Mouse (Mus musculus): ENCODE measurements around the gene Fam214a. TPM values are rescaled to one million over a fixed set of nuclear protein-coding genes. Genes with fewer than 3 reads are reported as not detected.
A peak's percentile ranks its signal among the peaks of the same experiment; 100 is the strongest.

Fam214a gene
- total RNA-seq, 1 experiment from 2014 or later, result 101 TPM

- ATAC-seq (ENCODE audit: extremely low read depth, insufficient number of reproducible peaks, low FRiP score, poor library complexity, severe bottlenecking), result no peak
Observed at GRCm38 (mm10) chr9:74975416-74975815, 22.7 kb downstream of the Fam214a start.

- peak; percentile 100 for ATAC-seq (ENCODE audit: extremely low read depth, insufficient number of reproducible peaks, low FRiP score, poor library complexity, severe bottlenecking)
Observed at GRCm38 (mm10) chr9:74975911-74976563, 23.4 kb downstream of the Fam214a start.

- ATAC-seq (ENCODE audit: extremely low read depth, insufficient number of reproducible peaks, low FRiP score, poor library complexity, severe bottlenecking), result no peak
Observed at GRCm38 (mm10) chr9:74977251-74977650, 24.6 kb downstream of the Fam214a start.

- ATAC-seq (ENCODE audit: extremely low read depth, insufficient number of reproducible peaks, low FRiP score, poor library complexity, severe bottlenecking), result no peak
Observed at GRCm38 (mm10) chr9:74977962-74978361, 25.3 kb downstream of the Fam214a start.

GRCm38 (mm10) chr9:74978868-74979267, 26.2 kb downstream of the Fam214a start:
- no peak for ATAC-seq (ENCODE audit: extremely low read depth, insufficient number of reproducible peaks, low FRiP score, poor library complexity, severe bottlenecking)

- no peak for ATAC-seq (ENCODE audit: extremely low read depth, insufficient number of reproducible peaks, low FRiP score, poor library complexity, severe bottlenecking)
Observed at GRCm38 (mm10) chr9:74979371-74979770, 26.7 kb downstream of the Fam214a start.

GRCm38 (mm10) chr9:74979866-74980265, 27.2 kb downstream of the Fam214a start:
- ATAC-seq (ENCODE audit: extremely low read depth, insufficient number of reproducible peaks, low FRiP score, poor library complexity, severe bottlenecking), result no peak

- no peak for ATAC-seq (ENCODE audit: extremely low read depth, insufficient number of reproducible peaks, low FRiP score, poor library complexity, severe bottlenecking)
Observed at GRCm38 (mm10) chr9:74981663-74982111, 29.0 kb downstream of the Fam214a start.

GRCm38 (mm10) chr9:74982193-74982592, 29.5 kb downstream of the Fam214a start:
- no peak for ATAC-seq (ENCODE audit: extremely low read depth, insufficient number of reproducible peaks, low FRiP score, poor library complexity, severe bottlenecking)

- ATAC-seq (ENCODE audit: extremely low read depth, insufficient number of reproducible peaks, low FRiP score, poor library complexity, severe bottlenecking), result peak; percentile 45; the same call in 1 of the 2 replicates
Observed at GRCm38 (mm10) chr9:74982722-74983121, 30.0 kb downstream of the Fam214a start.

- ATAC-seq (ENCODE audit: extremely low read depth, insufficient number of reproducible peaks, low FRiP score, poor library complexity, severe bottlenecking), result 0 out of 2 replicates have a peak, but pooled peaks have one; percentile 33
Observed at GRCm38 (mm10) chr9:74985173-74985715, 32.6 kb downstream of the Fam214a start.

GRCm38 (mm10) chr9:74985770-74986169, 33.1 kb downstream of the Fam214a start:
- ATAC-seq (ENCODE audit: extremely low read depth, insufficient number of reproducible peaks, low FRiP score, poor library complexity, severe bottlenecking), result peak; percentile 67

- no peak for ATAC-seq (ENCODE audit: extremely low read depth, insufficient number of reproducible peaks, low FRiP score, poor library complexity, severe bottlenecking)
Observed at GRCm38 (mm10) chr9:74988893-74989460, 36.3 kb downstream of the Fam214a start.

- no peak for ATAC-seq (ENCODE audit: extremely low read depth, insufficient number of reproducible peaks, low FRiP score, poor library complexity, severe bottlenecking)
Observed at GRCm38 (mm10) chr9:74989990-74990389, 37.3 kb downstream of the Fam214a start.

- no peak for ATAC-seq (ENCODE audit: extremely low read depth, insufficient number of reproducible peaks, low FRiP score, poor library complexity, severe bottlenecking)
Observed at GRCm38 (mm10) chr9:74994611-74995257, 42.0 kb downstream of the Fam214a start.

GRCm38 (mm10) chr9:74996349-74996748, 43.7 kb downstream of the Fam214a start:
- ATAC-seq (ENCODE audit: extremely low read depth, insufficient number of reproducible peaks, low FRiP score, poor library complexity, severe bottlenecking), result no peak

GRCm38 (mm10) chr9:74997976-74998375, 45.3 kb downstream of the Fam214a start:
- no peak for ATAC-seq (ENCODE audit: extremely low read depth, insufficient number of reproducible peaks, low FRiP score, poor library complexity, severe bottlenecking)

GRCm38 (mm10) chr9:75001006-75001405, 48.3 kb downstream of the Fam214a start:
- ATAC-seq (ENCODE audit: extremely low read depth, insufficient number of reproducible peaks, low FRiP score, poor library complexity, severe bottlenecking), result no peak

- ATAC-seq (ENCODE audit: extremely low read depth, insufficient number of reproducible peaks, low FRiP score, poor library complexity, severe bottlenecking), result no peak
Observed at GRCm38 (mm10) chr9:75001611-75002204, 49.0 kb downstream of the Fam214a start.

Data from neutrophil, adult 5-6 weeks (primary cell).